Mouse (Mus musculus) urinary bladder, adult 2 months (tissue): ENCODE measurements at regions not wholly inside any gene's neighbourhood (a gene's known extent, or its start where the extent isn't known, plus 50 kb on each side); places are given as distances from the start of the nearest gene placed in this dataset.

Experiments
- DNase-seq: peaks from one replicate; pipeline ENCODE4 v3.0.0; 2022; ENCODE audit warnings: low spot score

DNA sequence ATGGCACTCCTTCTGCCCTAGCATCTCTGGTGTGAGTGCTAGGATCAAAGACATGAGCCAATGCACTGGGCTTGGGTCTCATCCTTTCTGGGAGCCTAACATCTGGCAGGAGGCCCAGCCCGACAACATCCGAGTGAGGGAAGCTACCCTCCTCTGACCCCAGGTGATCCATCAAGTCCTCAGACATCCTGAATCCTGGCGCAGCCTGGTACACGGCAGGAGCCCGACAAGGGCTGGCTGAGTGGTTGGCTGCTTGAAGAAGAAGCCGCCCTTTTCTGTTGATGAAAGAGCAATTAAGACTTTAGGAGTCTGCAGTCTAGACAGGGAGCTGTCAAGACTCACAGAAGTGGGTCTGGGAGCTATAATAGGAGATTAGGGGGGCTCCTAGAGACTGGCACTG lies 342.1 kb downstream of the Rps24 start:
- DNase-seq: no peak

DNA sequence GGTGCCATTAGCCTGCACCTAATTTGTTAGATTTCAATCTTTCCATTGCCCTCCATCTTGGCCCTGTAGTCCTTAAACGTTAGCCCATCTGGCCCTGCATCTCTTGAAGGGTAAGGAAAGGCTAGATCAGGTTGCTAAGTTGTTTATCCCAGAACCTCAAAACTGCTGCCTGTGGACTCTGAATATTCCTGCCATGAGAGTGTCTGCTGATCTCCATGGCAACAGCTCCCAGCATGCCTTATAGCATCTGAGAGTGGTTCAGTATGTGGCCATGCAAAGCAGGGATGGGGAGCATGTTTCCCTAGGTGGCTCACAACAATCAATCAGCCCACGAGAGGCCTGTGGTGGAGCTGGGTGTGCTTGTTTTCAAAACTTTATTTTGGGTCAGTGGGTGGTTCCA lies 346.3 kb downstream of the Rps24 start:
- DNase-seq: no peak

DNA sequence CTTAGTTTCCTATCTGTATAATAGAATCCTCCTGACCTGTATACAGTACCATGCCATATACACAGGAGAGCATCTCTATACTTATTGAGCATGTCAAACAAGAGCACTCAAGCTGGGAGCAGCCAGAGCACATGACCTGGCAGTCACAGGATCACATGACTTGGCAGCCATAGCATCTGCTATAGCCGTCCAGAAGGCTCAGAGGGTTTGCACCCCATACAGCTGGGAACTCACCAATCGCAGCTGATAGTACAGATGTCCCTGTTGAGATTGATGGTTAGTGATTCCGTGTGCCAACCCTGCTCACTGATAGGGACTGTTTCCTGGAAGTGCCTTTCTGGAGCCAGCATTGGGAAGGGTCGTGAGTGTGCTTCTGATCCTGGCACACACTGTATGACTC lies 351.3 kb downstream of the Rps24 start:
- DNase-seq: no peak

DNA sequence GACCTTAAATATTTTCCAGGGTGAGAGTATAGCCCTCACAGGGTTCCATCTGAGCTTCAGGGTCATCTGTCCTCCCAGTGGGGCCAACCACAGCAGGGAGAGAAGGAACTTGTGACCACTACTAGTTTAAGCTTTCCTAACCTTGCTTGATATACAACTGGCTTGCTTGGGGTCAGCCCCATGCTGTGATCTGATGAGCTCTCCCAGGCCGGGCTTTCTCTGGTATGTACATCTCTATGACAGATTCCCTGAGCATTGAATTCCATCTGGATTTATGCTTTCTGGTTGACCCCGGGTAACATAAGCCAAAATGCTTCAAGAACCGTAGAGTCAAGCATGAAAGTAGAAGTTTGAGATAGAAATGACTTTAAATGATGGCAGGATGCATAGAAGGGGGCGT lies 352.1 kb downstream of the Rps24 start:
- no peak for DNase-seq

DNA sequence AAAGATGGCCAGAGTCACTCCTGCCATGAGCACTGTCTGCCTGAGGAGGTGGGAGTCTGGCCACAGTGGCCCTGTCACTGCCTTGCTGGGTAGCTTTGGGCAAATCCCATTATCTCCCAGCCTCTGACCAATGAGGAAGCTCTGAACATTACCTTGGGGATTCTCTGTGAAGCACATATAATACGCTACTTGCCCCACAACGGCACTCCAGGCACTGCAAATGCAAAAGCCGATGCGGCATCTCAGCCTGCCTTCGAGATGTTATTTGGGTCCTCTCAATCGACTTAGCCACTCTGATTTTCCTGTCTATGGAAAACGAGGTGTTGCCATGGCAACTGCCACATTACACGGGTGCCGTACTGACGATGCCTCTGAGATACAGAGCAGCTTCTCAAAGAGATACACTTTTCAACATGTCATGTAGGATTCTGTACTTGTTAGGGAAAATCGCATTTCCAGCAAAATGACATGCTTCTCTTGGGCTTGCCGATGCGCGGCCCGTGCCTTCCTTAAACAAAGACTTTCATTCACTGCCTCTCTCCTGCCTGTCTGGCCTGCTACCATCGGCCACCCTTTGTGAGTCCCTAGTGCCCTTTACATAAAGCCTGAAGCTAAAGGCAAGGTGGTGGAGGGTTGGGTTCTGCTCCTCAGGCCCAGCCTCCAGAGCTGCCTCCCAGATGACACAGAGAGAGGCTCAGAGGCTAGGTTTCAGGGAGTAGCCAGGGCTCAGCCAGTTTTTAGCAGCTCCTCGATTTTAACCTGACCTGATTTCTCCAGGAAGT lies 355.0 kb downstream of the Rps24 start:
- DNase-seq: no peak

DNA sequence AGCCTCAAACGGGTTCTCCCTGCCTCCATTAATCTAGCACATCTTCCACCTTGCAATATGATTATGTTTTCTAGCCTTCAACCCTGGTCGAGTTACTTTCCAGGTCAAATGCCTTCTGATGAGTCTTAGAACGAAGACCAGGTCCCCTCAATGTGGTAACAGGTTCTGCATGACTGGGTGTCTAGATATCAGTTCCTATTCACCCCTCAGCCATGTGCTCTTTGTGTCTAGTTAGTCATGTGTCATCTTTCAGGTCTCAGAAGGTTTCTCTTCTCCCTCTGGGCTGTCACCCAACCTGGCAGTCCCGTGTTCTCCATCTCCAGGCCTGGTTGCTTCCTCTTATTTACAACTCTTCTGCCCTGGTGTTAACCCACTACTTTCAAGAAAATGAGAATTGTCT lies 356.7 kb downstream of the Rps24 start:
- DNase-seq: no peak

DNA sequence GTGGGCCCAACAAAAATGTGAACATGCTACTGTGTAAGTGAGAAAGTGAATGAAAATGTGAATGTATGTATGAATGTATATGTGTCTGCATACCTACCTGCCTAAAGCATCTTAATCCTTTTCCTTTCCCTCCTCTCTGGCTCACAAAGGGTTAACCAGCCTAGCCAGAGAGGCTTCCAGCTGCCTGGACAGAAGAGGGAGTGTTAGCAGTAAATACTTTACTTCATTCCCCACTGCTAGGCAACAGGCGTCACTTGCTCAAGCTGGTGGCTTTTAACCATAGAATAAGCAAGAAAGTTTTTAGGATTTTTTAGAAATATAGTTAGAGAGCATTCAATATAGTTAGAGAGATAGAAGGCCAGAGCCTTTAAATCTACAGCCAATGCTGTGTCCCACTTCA lies 363.6 kb downstream of the Rps24 start:
- no peak for DNase-seq

DNA sequence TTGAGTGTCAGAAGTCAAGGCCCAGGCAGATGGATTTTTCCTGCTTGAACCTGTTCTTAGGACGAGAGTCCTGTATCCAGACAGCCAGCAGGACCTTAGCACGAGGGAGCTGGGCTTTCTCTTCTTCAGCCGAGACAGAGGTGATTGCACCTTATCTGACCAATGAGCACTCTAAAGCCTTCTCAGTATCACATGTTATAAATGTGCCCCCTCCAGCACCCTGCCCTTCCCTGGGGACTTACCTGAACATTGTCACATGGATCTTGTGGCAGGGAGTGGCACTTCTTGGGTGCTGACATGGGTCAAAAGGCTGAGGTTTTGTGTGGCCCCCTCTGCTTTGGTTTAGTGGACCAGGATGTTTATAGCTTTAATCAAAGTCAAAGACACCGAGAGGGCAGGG lies 367.5 kb downstream of the Rps24 start:
- DNase-seq: no peak

DNA sequence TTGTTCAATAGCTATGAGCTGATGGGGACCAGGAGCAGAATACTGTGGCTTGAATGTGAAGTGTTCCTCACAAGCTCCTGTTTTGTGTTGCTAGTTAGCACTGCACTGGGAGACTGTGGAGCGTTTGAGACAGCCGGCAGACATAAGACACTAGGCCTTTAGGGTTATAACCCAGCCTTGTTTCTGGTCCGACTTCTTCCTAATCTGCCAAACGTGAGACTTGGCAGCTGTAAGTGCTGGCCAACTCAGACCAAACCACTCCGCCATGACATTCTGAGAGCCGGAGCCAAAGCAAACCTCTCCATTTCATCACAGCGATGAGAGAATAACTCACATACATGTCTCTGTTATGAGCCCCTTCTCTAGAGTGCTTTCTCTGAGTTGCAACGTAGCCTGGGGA lies 375.2 kb downstream of the Rps24 start:
- no peak for DNase-seq

DNA sequence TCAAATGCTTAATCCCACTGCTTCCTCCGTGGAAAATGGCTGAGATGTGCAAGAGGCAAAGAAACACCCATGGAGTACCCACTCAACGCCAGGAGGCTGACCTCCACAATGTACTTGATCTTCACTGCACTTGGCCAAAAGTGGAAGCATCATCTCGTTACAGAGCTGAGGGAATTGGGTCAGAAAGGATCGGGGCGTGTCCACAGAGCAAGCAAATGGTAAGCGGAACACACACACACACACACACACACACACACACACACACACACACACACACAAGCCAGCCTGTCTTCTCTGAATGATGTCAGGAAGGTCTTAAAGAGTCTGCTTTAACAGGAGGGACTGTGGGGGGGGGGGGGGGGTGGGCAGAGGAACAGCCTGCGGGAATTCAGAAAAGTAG lies 375.7 kb downstream of the Rps24 start:
- no peak for DNase-seq

DNA sequence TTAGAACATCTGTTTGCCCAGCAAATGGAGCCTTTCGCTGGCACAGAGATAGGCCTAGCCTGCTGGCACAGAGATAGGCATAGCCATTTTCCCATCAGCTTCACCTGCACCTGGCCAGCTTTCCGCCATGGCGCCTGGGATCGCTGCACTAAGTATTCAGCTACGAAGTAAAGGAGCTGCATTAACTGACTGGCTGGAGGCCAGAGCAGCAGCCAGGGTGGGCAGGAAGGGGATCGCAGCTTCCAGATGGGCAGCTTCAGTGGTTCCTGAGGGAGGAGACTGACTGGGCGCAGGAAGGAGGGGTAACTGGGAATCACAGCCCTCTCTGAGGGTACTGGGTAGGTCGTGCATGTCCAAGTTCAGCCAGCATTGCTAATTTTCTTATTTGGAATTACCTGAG lies 376.2 kb downstream of the Rps24 start:
- DNase-seq: no peak

DNA sequence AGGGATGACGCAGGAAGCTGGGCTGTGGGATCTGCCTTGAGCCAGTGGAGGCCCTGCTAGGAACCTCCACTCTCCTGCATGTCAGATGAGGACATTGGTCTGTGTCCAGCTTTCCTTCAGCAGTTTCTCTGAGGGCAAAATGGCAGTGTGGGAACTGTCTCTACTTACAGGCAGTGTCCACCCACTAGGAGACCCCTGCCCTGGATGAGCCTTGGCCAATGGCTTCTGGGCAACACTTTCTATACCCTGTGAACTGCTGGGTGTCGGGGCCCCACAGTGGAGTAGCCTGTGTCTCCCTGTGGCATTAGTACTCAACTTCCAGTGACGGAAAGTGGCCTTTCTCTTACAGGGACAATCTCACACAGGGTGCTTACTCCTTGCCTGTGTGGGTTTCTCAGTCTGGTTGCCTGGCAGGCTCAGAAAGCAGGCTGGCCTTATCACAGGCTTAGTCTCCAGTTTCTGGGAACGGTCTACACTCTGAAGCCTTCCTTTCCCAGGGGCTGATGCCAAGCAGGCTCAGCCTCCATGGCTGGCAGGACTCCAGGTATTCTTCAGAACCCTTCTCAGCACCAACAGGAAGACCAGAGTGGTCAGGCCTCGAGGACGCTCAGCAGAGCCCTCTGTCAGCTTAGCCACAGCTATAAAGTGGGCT lies 378.8 kb downstream of the Rps24 start:
- DNase-seq: no peak

DNA sequence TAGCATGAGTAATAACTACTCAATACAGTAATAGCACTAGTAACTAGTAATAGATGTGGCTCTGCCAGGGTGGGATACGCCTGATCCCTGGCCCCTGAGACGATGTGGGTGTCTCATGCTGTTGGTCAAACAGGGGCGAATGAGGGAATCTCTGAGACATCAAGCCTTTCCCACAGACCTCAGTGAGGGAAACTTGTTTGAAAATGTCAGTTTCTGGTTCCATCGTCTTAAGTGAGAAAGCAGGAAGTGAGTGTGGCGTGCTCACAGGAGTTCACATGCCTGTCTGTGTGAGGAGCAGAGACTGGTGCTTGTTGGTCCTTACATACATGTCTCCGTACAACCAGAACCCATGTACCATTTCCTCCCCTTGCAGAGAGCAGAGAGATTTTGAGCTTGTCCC lies 380.9 kb downstream of the Rps24 start:
- no peak for DNase-seq

DNA sequence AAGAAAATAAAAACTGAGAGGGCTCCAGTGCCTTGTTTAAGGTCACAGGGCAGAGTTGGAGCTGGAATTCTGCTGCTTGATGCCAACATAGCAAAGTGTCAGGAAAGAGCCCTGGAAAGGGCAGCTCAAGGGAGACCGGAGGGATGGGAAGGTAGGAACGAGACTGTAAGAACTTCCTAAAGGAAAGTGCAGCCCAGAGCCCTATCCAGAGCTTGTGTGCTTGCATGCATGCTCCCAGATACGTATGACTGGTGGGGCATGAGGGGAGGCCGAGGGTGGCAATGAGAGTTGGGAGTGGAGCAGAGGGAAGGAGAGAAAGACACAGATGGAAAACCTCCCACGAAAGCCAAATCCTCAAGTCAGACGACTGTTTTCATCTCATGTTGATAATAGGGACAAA lies 381.8 kb downstream of the Rps24 start:
- no peak for DNase-seq

DNA sequence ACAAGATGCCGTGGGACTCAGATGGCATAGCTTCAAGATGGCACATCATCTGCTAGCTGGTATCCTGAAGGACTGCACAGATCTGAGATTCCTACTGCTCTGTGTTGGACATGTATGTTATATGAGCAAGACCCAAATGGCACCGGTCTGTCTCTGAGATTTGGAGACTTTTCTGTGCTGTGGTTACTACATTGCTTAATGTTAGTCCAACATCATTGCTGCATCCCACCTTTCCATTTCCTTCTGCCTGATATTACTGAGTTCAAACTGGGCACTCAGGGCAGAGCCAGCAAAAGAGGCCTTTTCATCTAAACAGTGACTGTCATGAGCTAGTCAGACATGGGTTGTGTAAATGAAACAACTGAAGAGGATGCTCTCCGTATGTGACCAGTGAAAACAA lies 383.3 kb downstream of the Rps24 start:
- DNase-seq: no peak

DNA sequence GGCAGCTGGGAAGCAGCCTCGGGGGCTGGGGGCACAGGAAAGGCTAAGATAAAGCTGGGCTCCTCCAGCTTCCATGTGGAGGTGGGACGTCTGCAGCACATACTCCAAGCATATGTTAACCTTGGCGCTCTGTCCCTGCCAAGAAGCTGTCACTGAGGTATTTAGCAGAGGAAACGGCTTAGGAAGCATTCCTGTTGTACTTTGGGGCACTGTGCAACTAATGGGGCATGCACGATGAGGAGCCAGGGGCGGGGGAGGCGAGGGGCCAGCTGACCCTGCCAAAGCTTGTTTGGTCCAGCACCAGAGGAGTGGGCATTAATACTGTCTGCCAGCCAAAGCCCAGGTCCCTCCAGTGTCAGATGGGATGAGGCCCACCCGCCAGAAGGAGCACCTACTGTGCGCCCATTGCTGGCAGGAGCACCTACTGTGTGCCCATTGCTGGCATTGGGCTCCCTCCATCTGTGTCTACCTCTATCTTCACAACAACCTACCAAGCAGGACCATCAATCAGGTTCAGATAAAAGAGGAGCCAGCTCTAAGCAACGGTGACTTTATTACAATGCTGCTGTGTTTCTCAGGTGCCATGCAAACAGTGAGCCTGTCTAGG lies 384.6 kb downstream of the Rps24 start:
- no peak for DNase-seq

DNA sequence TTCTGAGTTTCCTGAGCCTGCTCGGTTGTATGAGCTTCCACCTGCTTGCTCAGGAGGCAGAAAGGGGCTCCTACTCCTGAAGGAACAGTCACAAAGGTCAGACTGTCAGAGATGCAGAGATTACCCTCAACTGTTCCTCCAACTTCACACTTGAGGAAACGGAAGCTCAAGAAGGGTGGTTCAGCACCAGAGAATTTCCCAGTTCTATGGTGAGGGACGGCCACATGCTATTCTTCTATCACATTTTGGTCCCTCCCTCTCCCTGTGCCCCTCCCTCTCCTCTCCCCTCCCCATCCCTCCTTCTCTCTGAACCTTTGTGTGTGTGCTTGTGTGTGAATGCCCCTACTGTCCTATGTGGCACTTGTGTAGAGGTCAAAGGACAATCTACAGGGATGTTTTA lies 386.0 kb downstream of the Rps24 start:
- DNase-seq: no peak

DNA sequence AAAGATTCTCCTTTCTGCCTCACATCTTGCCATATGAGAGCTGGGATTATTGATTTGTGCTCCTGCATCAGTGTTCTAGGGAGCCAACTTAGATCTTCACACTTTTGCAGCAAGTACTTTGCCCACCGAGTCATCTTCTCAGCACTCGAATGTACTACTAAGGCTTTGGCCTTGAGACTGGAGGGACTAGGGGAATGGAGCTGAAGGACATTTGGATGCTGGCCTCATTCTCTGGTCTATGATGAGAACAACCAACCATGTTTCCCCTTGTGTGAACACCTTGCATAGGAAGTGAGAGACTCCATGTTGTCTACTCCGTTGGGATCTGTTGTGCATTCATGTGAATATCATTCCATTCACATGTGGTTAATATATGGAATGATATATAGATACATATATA lies 386.5 kb downstream of the Rps24 start:
- no peak for DNase-seq

DNA sequence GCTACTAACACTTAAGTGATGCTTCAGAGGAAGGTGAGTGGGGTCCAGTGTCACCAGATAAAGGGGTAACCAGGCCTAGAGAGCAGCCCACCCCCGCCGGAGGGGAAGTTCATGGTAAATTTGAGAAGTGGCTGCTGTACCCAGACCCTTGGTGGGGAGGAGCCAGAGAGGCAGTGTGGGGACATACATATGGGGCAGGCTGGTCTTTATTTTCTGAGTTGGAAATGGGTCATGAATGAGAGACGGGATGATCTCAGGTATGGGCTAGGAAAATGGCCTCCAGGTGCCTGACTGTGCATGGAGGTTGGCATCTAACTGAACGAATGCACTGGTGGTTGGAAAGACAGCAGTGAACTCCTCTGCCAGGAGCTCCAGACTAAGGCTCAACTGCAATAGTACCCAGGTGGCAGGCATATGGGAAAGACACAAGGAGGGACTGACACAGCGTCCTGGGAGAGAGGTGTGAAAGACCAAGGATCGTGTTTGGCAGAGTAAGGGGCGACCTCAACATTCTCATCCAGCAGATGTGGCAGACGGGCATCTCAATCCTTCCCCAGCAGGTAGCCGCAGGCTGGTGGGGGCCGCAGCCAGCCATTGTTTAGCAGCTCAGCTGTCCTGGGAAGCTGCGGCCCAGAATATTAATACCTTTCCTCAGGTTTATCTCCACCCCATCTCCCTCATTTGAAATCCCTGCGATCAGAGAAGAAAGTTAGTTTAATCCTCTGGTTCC lies 387.7 kb downstream of the Rps24 start:
- DNase-seq: no peak

DNA sequence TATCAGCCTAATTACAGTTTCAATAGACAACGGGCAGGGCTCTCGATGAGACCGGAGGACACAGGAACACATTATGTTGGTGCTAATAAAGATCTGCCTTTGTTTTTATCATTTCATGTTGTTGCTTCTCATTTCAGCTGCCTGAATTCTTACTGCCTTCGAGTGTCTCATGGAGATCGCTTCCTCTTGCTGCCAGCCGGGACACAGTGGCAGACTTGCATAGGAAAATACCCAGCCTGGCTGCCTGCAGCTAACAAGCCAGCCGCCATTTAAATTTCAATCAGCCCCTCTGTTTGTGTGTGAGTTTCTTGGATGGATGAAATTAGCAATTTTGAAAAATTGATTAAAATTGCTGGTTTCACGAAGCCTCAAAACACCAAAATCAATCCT lies 388.2 kb downstream of the Rps24 start:
- DNase-seq: no peak

DNA sequence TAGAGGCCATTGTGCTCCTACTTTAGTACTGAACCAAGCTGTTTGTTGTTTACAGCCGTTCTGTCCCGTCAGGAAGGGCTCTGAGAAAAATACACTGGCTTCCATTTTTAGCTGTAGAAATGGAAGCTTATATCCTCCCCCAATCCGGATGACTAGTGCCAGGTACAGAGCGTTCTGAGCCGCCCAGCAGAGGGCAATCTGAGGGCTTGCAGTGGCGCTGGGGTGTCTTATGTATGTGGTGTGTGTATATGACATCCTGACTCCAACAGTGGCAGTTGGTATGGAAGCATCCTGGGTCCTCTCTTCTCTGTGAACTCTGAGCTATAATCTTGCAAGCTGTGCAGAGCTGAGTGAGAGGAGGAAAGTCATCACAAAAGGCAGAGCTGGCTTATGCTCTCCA lies 389.0 kb downstream of the Rps24 start:
- DNase-seq: no peak

DNA sequence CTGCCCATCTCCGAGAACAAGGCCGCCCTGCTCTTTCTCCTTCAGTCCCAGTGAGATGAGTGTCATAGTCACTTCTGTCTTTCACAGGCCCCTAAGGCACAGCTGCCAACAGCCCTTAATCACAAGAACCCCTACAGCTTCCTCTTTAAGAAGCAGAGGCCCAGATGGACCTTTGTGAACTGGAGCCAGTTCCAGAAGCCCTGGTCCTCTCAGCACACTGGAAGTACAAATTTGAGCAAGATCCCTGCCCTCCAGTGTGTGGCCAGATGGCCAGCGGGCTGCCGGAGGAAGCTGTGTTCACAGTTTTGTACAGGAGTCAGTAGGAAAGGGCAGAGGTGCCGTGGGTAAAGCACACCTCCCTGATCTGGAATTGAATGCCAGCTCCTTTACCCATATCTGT lies 389.6 kb downstream of the Rps24 start:
- no peak for DNase-seq

DNA sequence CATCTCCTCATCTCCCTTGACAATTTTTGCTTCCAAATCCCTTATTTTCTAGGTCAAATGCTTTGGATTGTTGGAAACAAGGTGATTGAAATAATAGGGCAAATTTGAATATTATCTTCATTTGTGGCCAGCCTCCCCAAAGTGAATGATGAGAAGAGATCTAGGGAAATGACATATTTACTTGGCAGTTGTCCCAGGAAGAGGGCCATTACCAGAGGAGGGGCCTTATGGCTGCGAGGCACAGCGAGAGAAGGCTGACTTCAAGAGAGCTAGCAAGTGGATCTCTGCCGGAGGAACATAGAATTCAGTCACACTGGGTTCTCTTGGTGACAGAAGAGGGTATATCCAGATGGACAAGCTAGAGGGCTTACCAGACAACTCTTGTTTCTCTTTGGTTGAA lies 390.9 kb downstream of the Rps24 start:
- no peak for DNase-seq
